Mouse (Mus musculus) kidney, adult 2 months (tissue): ENCODE results near the gene Sel1l2. TPM values are rescaled to one million over a fixed set of nuclear protein-coding genes. Genes with fewer than 3 reads are reported as not detected.

Source experiments
- DNase-seq: peaks from one replicate; pipeline ENCODE4 v3.0.0; 2021
- H3K27ac ChIP-seq: fragments of 200-500 bp; 2 replicates; pipeline ENCODE4 v1.5.1; 2012; ENCODE audit warnings: low read depth, low read length, control low read depth, inconsistent platforms; ENCODE audit not compliant: insufficient read depth
- H3K27me3 ChIP-seq: fragments of 200-500 bp; replicated peaks from 2 replicates; pipeline ENCODE4 v1.6.1; 2012; ENCODE audit warnings: mild to moderate bottlenecking, moderate library complexity, low read length, inconsistent platforms; ENCODE audit not compliant: control insufficient read depth, insufficient read depth
- H3K36me3 ChIP-seq: fragments of 200-500 bp; 2 replicates; pipeline ENCODE4 v1.6.1; 2012; ENCODE audit warnings: mild to moderate bottlenecking, moderate library complexity, low read length, inconsistent platforms; ENCODE audit not compliant: control insufficient read depth, insufficient read depth
- H3K4me1 ChIP-seq: fragments of 200-500 bp; 2 replicates; pipeline ENCODE4 v1.6.1; 2011; ENCODE audit warnings: low read length; ENCODE audit not compliant: control insufficient read depth, insufficient read depth
- H3K4me3 ChIP-seq: fragments of 200-500 bp; 2 replicates; pipeline ENCODE4 v1.5.1; 2011; ENCODE audit warnings: mild to moderate bottlenecking, low read depth, low read length, control low read depth; ENCODE audit not compliant: insufficient read depth
- CTCF ChIP-seq: fragments of 200-500 bp; conservative IDR thresholded peaks from 2 replicates; pipeline ENCODE4 v1.5.1; 2011; ENCODE audit warnings: low read depth, mild to moderate bottlenecking, control low read depth, low read length, moderate library complexity, mixed read lengths; ENCODE audit not compliant: insufficient read depth, insufficient read length
- POLR2A ChIP-seq: fragments of 200-500 bp; IDR thresholded peaks from one replicate; pipeline ENCODE4 v1.6.1; 2011; ENCODE audit warnings: low read depth, low read length, control low read depth
- WGBS: fragments of 180-500 bp; shearing (Covaris S2); methylation state at CpG from one replicate; pipeline ENCODE4 v1.1.7; 2018; 5-methylcytosine and 5-hydroxymethylcytosine counted together
- polyA plus RNA-seq: library from polyadenylated mRNA; depleted of rRNA; stranded (reverse); fragments of >200 nt; gene quantifications from 2 replicates; pipeline ENCODE4 v1.2.3, GENCODE M21; 2012

Gene Sel1l2
- polyA plus RNA-seq, 1 experiment: not detected

GRCm38 (mm10) chr2:140359905-140360304, 29.6 kb downstream of the Sel1l2 start:
- DNase-seq: no peak
- H3K27ac ChIP-seq: no peak overlapping the region
- H3K36me3 ChIP-seq: no peaks in the 10 kb centered on the region
- WGBS: 39% methylated on average over 2 of the region's 2 CpGs
- TF ChIP-seq CTCF (no peak), POLR2A (no peak)
- H3K27me3 ChIP-seq: no peaks in the 10 kb centered on the region
- no peaks in the 10 kb centered on the region for H3K4me1 ChIP-seq
- no peak overlapping the region for H3K4me3 ChIP-seq

- TF ChIP-seq POLR2A (no peak), CTCF (no peak)
- Histone ChIP-seq H3K4me1 (no peaks in the 10 kb centered on the region), H3K36me3 (no peaks in the 10 kb centered on the region), H3K4me3 (no peak overlapping the region), H3K27me3 (no peaks in the 10 kb centered on the region; the same call in 1 of the 2 replicates), H3K27ac (no peak overlapping the region)
- 89% methylated on average over 7 of the region's 7 CpGs for WGBS
- no peak for DNase-seq
Measured at GRCm38 (mm10) chr2:140342394-140342793, 47.1 kb downstream of the Sel1l2 start.

DNA sequence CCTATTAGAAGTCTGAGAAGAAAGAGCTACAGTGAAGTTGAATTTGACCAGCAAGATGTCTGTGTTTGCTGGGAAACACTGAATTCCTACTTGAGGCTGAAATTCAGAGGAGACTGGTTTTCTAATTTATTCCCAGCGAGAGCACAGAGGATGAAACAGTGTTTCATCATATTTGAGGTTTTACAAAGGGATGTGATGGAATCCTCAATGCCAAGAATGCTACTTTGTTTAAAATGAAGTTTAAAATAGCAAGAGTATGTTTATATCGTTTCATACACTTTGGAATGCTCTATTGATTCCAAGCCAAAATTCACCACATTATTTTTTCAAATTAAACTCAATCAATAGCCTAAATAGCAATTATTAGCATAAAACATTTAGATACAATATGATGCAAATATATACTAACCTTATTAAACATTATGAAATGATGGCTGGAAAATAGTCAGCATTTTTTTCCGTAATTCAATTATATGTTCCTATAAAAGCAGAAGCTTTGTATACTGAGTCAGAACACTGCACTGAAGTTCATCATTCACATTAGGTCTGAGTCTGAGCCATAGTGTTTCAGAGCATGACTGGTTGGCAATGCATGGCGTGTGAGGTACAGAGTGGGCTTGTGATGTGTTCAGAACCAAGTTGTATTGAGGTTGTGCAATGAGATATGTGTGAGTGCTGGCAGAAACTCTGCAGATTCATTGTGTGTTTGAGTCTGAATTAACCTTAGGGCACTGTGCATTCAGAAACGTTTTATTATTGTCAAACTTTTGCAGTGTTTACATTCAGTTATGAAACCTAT, 58.8 kb downstream of the Sel1l2 start:
- TF ChIP-seq POLR2A: no peak
- no peak for TF ChIP-seq CTCF
- no peak for DNase-seq
- Histone ChIP-seq H3K27me3 (no peaks in the 10 kb centered on the region), H3K4me3 (no peak overlapping the region), H3K27ac (no peak overlapping the region), H3K36me3 (no peaks in the 10 kb centered on the region), H3K4me1 (no peaks in the 10 kb centered on the region)
- 79% methylated on average over 5 of the region's 5 CpGs for WGBS

DNA sequence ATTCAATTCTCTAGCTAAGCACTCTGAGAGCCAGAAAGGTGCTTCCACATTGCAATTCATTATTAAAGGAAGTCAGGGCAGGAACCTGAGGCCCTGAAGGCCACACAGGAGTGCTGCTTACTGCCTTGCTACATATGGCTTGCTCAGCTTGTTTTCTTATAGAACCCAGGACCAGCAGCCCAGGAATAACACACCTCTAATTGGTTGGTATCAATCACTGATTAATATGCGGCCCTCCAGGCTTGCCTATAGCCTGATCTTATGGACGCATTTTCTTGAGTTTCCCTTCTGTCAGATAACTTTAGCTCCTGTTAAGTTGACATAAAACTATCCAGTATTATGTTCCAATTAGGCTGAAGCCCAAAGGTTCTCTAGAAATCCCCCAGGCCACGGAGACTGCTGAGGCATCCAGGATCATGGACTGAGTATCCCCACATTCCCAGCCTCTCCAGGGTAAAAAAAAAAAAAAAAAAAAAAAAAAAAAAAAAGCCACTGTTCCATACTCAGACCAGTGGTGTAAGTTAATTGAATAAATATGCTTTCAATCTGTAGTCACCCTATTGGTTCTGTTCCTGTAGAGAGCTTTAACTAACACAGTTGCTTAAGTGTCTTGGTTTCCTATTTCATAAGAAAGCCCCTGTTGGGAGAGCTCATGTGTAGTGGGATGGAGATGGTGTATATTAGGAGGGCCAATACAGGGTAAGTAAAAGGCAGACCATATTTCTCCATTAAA, 86.4 kb downstream of the Sel1l2 start:
- Histone ChIP-seq H3K36me3 (no peaks in the 10 kb centered on the region), H3K4me1 (no peaks in the 10 kb centered on the region), H3K4me3 (no peak overlapping the region), H3K27me3 (no peaks in the 10 kb centered on the region), H3K27ac (no peak overlapping the region)
- 81% methylated on average over 3 of the region's 3 CpGs for WGBS
- DNase-seq: no peak
- TF ChIP-seq POLR2A (no peak), CTCF (no peak)

DNA sequence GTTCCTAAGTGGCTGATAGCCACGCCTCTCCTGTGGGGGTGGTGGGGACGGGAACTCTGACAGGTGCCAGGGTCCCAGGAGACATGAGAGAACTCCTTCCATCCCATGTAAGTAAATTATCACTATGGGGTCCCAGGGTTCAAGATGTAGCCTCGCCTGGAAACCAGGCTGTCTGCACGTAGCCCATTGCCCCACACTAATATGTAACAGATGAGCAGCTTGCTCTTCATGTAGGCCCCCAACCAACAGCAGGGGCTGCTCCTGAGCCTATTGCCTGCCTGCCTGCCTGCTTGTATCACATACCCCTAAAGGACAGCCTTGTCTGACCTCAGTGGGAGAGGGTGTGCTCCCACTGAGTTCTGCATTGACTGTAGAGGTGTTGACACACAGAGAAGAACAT, 92.4 kb downstream of the Sel1l2 start:
- H3K4me3 ChIP-seq: no peak overlapping the region
- no peaks in the 10 kb centered on the region for H3K36me3 ChIP-seq
- no peak overlapping the region for H3K27ac ChIP-seq
- TF ChIP-seq POLR2A: no peak
- no peak for TF ChIP-seq CTCF
- DNase-seq: no peak
- 39% methylated on average over 4 of the region's 4 CpGs for WGBS
- no peaks in the 10 kb centered on the region for H3K27me3 ChIP-seq
- no peaks in the 10 kb centered on the region for H3K4me1 ChIP-seq

- DNase-seq: no peak
- Histone ChIP-seq H3K4me1 (no peaks in the 10 kb centered on the region), H3K36me3 (no peaks in the 10 kb centered on the region), H3K4me3 (no peak overlapping the region), H3K27me3 (no peaks in the 10 kb centered on the region), H3K27ac (no peak overlapping the region)
- WGBS: 89% methylated on average over 2 of the region's 2 CpGs
- no peak for TF ChIP-seq CTCF
- TF ChIP-seq POLR2A: no peak
Measured at GRCm38 (mm10) chr2:140293820-140294219, 95.7 kb downstream of the Sel1l2 start.

- H3K4me1 ChIP-seq: no peaks in the 10 kb centered on the region
- TF ChIP-seq POLR2A: no peak
- no peak for TF ChIP-seq CTCF
- no peak overlapping the region for H3K27ac ChIP-seq
- H3K36me3 ChIP-seq: no peaks in the 10 kb centered on the region
- H3K4me3 ChIP-seq: no peak overlapping the region
- no peaks in the 10 kb centered on the region for H3K27me3 ChIP-seq
- WGBS: 57% methylated on average over 8 of the region's 8 CpGs
- DNase-seq: no peak
Measured at GRCm38 (mm10) chr2:140280808-140281207, 108.7 kb downstream of the Sel1l2 start.
